Mouse (Mus musculus): ENCODE results near the gene Tln1. TPM values are rescaled to one million over a fixed set of nuclear protein-coding genes. Genes with fewer than 3 reads are reported as not detected.

Tln1 gene
- polyA plus RNA-seq (2014; fragmentation: Illumina TruSeq; extraction: RNeasy Lipid Tissue Mini Kit (QIAGEN cat#74804); ENCODE audit: insufficient read depth, low read depth, low replicate concordance): 47.0 TPM

DNA sequence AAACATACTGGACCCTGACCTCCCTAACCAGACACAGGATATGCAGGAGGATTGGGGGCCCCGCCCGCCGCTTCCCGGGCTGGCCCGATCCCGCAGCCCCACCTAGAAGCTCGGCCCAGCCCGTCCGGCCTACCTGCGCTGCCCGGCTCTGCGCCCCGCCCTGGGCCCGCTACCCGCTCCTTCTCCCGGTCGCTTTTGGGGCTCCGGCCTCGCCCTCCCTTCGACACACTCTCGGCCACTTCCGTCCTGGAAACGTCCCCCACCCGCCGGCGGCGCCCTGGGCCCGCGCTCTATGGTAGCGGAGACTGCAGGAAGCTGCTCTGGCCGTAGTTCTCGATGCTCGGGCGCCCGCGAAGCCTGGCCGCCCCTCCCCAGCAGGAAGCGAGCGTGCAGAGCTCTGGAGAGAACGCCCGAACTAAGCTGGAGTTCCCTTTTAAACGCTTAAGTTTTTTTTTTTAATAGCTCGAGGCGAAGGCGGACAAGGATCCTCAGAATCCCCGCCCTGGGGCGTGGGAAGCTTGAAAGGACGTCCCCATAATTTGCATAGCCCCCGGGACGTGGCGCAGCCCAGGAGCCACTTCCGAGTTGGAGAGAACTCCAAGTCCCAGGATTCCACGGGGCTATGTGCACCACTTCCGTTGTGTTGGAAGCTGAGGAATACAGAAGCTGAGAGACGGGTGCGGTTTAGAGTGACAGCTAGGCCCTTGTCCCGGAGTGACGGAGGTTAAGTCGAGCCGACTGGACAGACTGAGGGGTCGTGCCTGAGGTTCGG, at the start of gene Tln1, which contains the start of gene Creb3:
Tln1 (minus strand) TSS at position 695 of the 772 bp plus-strand sequence.
Creb3 (plus strand) TSS at position 336 of the 772 bp plus-strand sequence.

GRCm38 (mm10) chr4:43584444-43585416, 22.2 kb upstream of the Tln1 start, which contains the start of gene Msmp:
Gene Msmp, minus strand, starts transcription at chr4:43584494.

DNA sequence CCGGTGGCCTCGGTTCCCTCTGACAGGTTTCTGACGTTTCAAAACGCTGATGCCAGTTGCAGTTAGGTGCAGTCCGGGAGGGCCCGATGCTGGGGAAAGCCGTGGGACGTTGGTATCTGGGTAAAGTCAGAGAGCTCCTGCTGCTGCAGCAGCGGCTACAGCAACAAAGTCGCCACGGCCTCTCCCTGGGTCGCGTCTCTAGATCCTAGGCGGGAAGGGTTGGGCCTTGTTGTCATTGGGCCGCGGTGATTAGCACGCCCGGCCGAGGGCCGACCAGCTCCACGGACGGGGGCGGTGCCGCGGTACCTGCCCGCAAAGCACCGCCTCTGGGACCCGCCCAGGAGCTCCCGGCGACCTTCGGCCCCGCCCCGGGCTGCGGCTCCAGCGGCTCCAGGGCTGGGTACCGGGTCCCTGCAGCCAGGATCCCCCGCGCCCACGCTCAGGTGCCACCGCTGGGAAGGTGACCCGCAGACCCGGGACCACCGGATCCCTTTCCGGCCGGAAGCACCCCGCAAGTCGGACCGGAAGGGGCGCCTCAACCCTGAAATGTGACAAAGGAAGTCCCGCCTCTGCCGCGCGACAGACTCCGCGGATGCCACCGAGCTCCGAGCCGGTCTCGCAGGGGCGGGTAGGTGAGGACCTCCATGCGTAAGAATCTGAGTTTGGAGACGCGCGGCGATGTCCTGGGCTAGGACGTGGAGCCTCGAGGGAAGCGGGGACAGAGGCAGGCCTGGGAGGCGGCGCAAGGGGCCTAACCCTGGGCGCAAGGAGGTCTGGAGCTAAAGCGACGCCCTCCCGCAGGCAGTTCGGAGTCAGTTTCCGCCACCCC, 16.1 kb upstream of the Tln1 start, which contains the start of the genes Rgp1 and Gba2:
Rgp1 (plus strand) TSS at position 340 of the 829 bp plus-strand sequence.
Gba2 (minus strand) TSS at position 498 of the 829 bp plus-strand sequence.

GRCm38 (mm10) chr4:43506536-43507185, 55.8 kb downstream of the Tln1 start, which contains the start of gene Car9:
Gene Car9, plus strand, starts transcription at chr4:43506966.

GRCm38 (mm10) chr4:43499407-43500333, 62.8 kb downstream of the Tln1 start, which contains the start of gene Arhgef39:
Gene Arhgef39, minus strand, starts transcription at chr4:43499695.

DNA sequence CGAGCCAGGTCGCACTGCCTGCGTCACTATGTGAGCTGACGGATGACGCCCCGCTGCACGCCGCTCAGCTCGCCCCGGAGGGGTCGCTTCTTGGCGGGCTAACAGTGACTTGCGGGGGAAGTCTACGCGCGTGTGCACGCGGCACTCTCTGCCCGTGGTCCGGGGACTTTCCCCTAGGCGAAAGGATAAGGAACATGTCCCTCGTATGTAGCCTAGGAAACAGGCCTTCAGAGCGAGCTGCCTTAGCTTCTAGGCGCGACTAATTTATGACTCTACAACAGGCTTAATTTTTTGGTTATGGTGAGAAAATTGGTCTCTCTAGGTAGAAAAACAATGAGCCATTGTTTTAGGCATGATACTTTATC, 69.7 kb downstream of the Tln1 start, which contains the start of gene Ccdc107:
Ccdc107 (plus strand) TSS at position 80 of the 365 bp plus-strand sequence.

GRCm38 (mm10) chr4:43483535-43484091, 78.9 kb downstream of the Tln1 start, which contains the start of gene Sit1:
Gene Sit1, minus strand, starts transcription at chr4:43483734.

Other genes starting within 250 kb of the Tln1 start
- 27.1 TPM for gene Rusc2, start 180.7 kb downstream of the Tln1 start, polyA plus RNA-seq (2014; fragmentation: Illumina TruSeq; extraction: RNeasy Lipid Tissue Mini Kit (QIAGEN cat#74804); ENCODE audit: insufficient read depth, low read depth, low replicate concordance)
- 7.8 TPM for gene Fam166b, start 133.6 kb downstream of the Tln1 start, polyA plus RNA-seq (2014; fragmentation: Illumina TruSeq; extraction: RNeasy Lipid Tissue Mini Kit (QIAGEN cat#74804); ENCODE audit: insufficient read depth, low read depth, low replicate concordance)
- gene Tesk1, start 120.8 kb downstream of the Tln1 start, polyA plus RNA-seq (2014; fragmentation: Illumina TruSeq; extraction: RNeasy Lipid Tissue Mini Kit (QIAGEN cat#74804); ENCODE audit: insufficient read depth, low read depth, low replicate concordance): 23.0 TPM
- gene Cd72, start 108.1 kb downstream of the Tln1 start, polyA plus RNA-seq (2014; fragmentation: Illumina TruSeq; extraction: RNeasy Lipid Tissue Mini Kit (QIAGEN cat#74804); ENCODE audit: insufficient read depth, low read depth, low replicate concordance): 11.9 TPM
- gene Sit1, start 79.0 kb downstream of the Tln1 start, polyA plus RNA-seq (2014; fragmentation: Illumina TruSeq; extraction: RNeasy Lipid Tissue Mini Kit (QIAGEN cat#74804); ENCODE audit: insufficient read depth, low read depth, low replicate concordance): 1.3 TPM
- gene Ccdc107, start 69.8 kb downstream of the Tln1 start, polyA plus RNA-seq (2014; fragmentation: Illumina TruSeq; extraction: RNeasy Lipid Tissue Mini Kit (QIAGEN cat#74804); ENCODE audit: insufficient read depth, low read depth, low replicate concordance): 80.3 TPM
- gene Arhgef39, start 63.0 kb downstream of the Tln1 start, polyA plus RNA-seq (2014; fragmentation: Illumina TruSeq; extraction: RNeasy Lipid Tissue Mini Kit (QIAGEN cat#74804); ENCODE audit: insufficient read depth, low read depth, low replicate concordance): 2.2 TPM
- gene Car9, start 55.7 kb downstream of the Tln1 start, polyA plus RNA-seq (2014; fragmentation: Illumina TruSeq; extraction: RNeasy Lipid Tissue Mini Kit (QIAGEN cat#74804); ENCODE audit: insufficient read depth, low read depth, low replicate concordance): 0.59 TPM
- 156 TPM for gene Tpm2, start 38.9 kb downstream of the Tln1 start, polyA plus RNA-seq (2014; fragmentation: Illumina TruSeq; extraction: RNeasy Lipid Tissue Mini Kit (QIAGEN cat#74804); ENCODE audit: insufficient read depth, low read depth, low replicate concordance)
- 49.2 TPM for gene Creb3, start 359 bp downstream of the Tln1 start, polyA plus RNA-seq (2014; fragmentation: Illumina TruSeq; extraction: RNeasy Lipid Tissue Mini Kit (QIAGEN cat#74804); ENCODE audit: insufficient read depth, low read depth, low replicate concordance)
- gene Rgp1, start 16.0 kb upstream of the Tln1 start, polyA plus RNA-seq (2014; fragmentation: Illumina TruSeq; extraction: RNeasy Lipid Tissue Mini Kit (QIAGEN cat#74804); ENCODE audit: insufficient read depth, low read depth, low replicate concordance): 8.9 TPM
- 7.9 TPM for gene Gba2, start 16.2 kb upstream of the Tln1 start, polyA plus RNA-seq (2014; fragmentation: Illumina TruSeq; extraction: RNeasy Lipid Tissue Mini Kit (QIAGEN cat#74804); ENCODE audit: insufficient read depth, low read depth, low replicate concordance)
- gene Msmp, start 21.8 kb upstream of the Tln1 start, polyA plus RNA-seq (2014; fragmentation: Illumina TruSeq; extraction: RNeasy Lipid Tissue Mini Kit (QIAGEN cat#74804); ENCODE audit: insufficient read depth, low read depth, low replicate concordance): not detected
- gene Npr2, start 69.2 kb upstream of the Tln1 start, polyA plus RNA-seq (2014; fragmentation: Illumina TruSeq; extraction: RNeasy Lipid Tissue Mini Kit (QIAGEN cat#74804); ENCODE audit: insufficient read depth, low read depth, low replicate concordance): 36.3 TPM
- gene Spag8, start 90.9 kb upstream of the Tln1 start, polyA plus RNA-seq (2014; fragmentation: Illumina TruSeq; extraction: RNeasy Lipid Tissue Mini Kit (QIAGEN cat#74804); ENCODE audit: insufficient read depth, low read depth, low replicate concordance): 4.8 TPM
- 96.7 TPM for gene Hint2, start 93.8 kb upstream of the Tln1 start, polyA plus RNA-seq (2014; fragmentation: Illumina TruSeq; extraction: RNeasy Lipid Tissue Mini Kit (QIAGEN cat#74804); ENCODE audit: insufficient read depth, low read depth, low replicate concordance)
- gene Tmem8b, start 106.3 kb upstream of the Tln1 start, polyA plus RNA-seq (2014; fragmentation: Illumina TruSeq; extraction: RNeasy Lipid Tissue Mini Kit (QIAGEN cat#74804); ENCODE audit: insufficient read depth, low read depth, low replicate concordance): 2.8 TPM
- 0.08 TPM for gene Fam221b, start 106.5 kb upstream of the Tln1 start, polyA plus RNA-seq (2014; fragmentation: Illumina TruSeq; extraction: RNeasy Lipid Tissue Mini Kit (QIAGEN cat#74804); ENCODE audit: insufficient read depth, low read depth, low replicate concordance)
- gene Olfr70, start 138.1 kb upstream of the Tln1 start, polyA plus RNA-seq (2014; fragmentation: Illumina TruSeq; extraction: RNeasy Lipid Tissue Mini Kit (QIAGEN cat#74804); ENCODE audit: insufficient read depth, low read depth, low replicate concordance): not detected
- gene Olfr71, start 147.6 kb upstream of the Tln1 start, polyA plus RNA-seq (2014; fragmentation: Illumina TruSeq; extraction: RNeasy Lipid Tissue Mini Kit (QIAGEN cat#74804); ENCODE audit: insufficient read depth, low read depth, low replicate concordance): not detected
- gene Hrct1, start 164.5 kb upstream of the Tln1 start, polyA plus RNA-seq (2014; fragmentation: Illumina TruSeq; extraction: RNeasy Lipid Tissue Mini Kit (QIAGEN cat#74804); ENCODE audit: insufficient read depth, low read depth, low replicate concordance): 12.3 TPM
- 4.6 TPM for gene Spaar, start 167.3 kb upstream of the Tln1 start, polyA plus RNA-seq (2014; fragmentation: Illumina TruSeq; extraction: RNeasy Lipid Tissue Mini Kit (QIAGEN cat#74804); ENCODE audit: insufficient read depth, low read depth, low replicate concordance)
- gene Olfr159, start 208.3 kb upstream of the Tln1 start, polyA plus RNA-seq (2014; fragmentation: Illumina TruSeq; extraction: RNeasy Lipid Tissue Mini Kit (QIAGEN cat#74804); ENCODE audit: insufficient read depth, low read depth, low replicate concordance): not detected

All from lung, adult 10 weeks (tissue).